9 mouse cellular contexts compared by ENCODE assay signal in the genomic region with DNA sequence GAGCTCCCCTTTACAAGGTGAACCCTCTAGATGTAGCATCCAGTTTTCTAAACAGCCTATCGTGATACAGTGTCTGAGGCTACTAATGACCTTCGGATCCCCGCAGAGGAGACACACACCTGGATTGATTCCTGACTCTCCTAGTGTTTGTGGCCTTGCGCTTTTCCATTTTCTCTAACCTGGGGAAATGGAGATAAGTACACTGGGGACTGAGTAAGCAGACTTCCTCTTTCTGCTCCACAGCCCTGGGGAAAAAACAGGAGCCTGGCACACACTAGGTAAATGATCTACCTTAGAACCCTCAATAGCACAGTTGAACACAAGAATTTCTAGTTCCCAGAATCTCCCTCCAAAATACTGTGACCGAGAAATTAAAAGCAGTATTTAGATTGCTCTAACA. TPM values are rescaled to one million over a fixed set of nuclear protein-coding genes. Genes with fewer than 3 reads are reported as not detected.
DNase-seq lines count a peak whose midpoint lies in the region; ATAC-seq and TF ChIP-seq lines count a peak whose summit lies in the region.
"Had no signal": no experiment of that assay in that cellular context is flagged by ENCODE, and none has a peak within 500 bp of the region (broad histone marks: within the 10 kb centered on the region; RNA-seq: fewer than 3 reads in every experiment).

No protein-coding gene starts in this region.

- no peak for DNase-seq in heart, adult 2 months
- no peak for DNase-seq in forebrain, postnatal 0 days
- peak; percentile 35 to 73 for DNase-seq in kidney, postnatal 25 days
- no peak for DNase-seq in thymus, postnatal 0 days (ENCODE audit: low spot score)
- no peak for DNase-seq in gastrocnemius, postnatal 25 days
- DNase-seq in urinary bladder, postnatal 10 days (ENCODE audit: low spot score): no peak

- no peak for TF ChIP-seq EP300 in heart, adult 2 months (IDR thresholded peaks at IDR 0.05; ENCODE audit: insufficient read depth, low read depth, low read length)

- 0 out of 2 replicates have a peak, but pooled peaks cover 2% of the 10 kb centered on the region for H3K79me2 ChIP-seq in heart, adult 2 months (replicated peaks; ENCODE audit: control insufficient read depth, insufficient read depth, low read length)

- no peak for ATAC-seq in heart, embryonic 15.5 days (replicated peaks; ENCODE audit: insufficient number of reproducible peaks, insufficient read depth, low FRiP score, low read depth)
- no peak for ATAC-seq in forebrain, postnatal 0 days
- no peak for ATAC-seq in neural tube, embryonic 13.5 days (ENCODE audit: low read depth)

- no peak for TF ChIP-seq POLR2A in heart, adult 2 months (IDR thresholded peaks at IDR 0.05; ENCODE audit: insufficient read depth, low read depth, low read length)

- peak overlapping the region; percentile 99 for H3K9ac ChIP-seq in heart, embryonic 15.5 days
- H3K9ac ChIP-seq in heart, adult 2 months (ENCODE audit: low read depth, low read length): no peak overlapping the region
- H3K9ac ChIP-seq in forebrain, postnatal 0 days: no peak overlapping the region
- H3K9ac ChIP-seq in neural tube, embryonic 13.5 days: peak overlapping the region; percentile 98

- H3K4me2 ChIP-seq in heart, embryonic 15.5 days: peak overlapping the region; percentile 85
- H3K4me2 ChIP-seq in forebrain, postnatal 0 days (ENCODE audit: low read depth): peak overlapping the region; percentile 99; the same call in 1 of the 2 replicates
- peak overlapping the region; percentile 98 for H3K4me2 ChIP-seq in neural tube, embryonic 13.5 days

- no peaks in the 10 kb centered on the region for H3K9me3 ChIP-seq in heart, embryonic 15.5 days (replicated peaks)
- no peaks in the 10 kb centered on the region for H3K9me3 ChIP-seq in forebrain, postnatal 0 days (ENCODE audit: low read length)
- H3K9me3 ChIP-seq in neural tube, embryonic 13.5 days: no peaks in the 10 kb centered on the region

- WGBS in heart, embryonic 15.5 days: 68% methylated on average over 5 of the region's 5 CpGs
- WGBS in heart, adult 2 months: 84% methylated on average over 5 of the region's 5 CpGs
- WGBS in forebrain, postnatal 0 days: 67% methylated on average over 5 of the region's 5 CpGs
- 62% methylated on average over 5 of the region's 5 CpGs for WGBS in neural tube, embryonic 13.5 days

- no peaks in the 10 kb centered on the region for H3K27me3 ChIP-seq in heart, embryonic 15.5 days
- H3K27me3 ChIP-seq in heart, adult 2 months (ENCODE audit: control insufficient read depth, insufficient read depth, low read length): no peaks in the 10 kb centered on the region
- H3K27me3 ChIP-seq in forebrain, postnatal 0 days (ENCODE audit: insufficient read depth, low read length): no peaks in the 10 kb centered on the region
- no peaks in the 10 kb centered on the region for H3K27me3 ChIP-seq in neural tube, embryonic 13.5 days
- H3K27me3 ChIP-seq: CH12.LX had no signal

- H3K4me1 ChIP-seq in heart, embryonic 15.5 days (replicated peaks): peaks cover 28% of the 10 kb centered on the region
- peaks cover 7% of the 10 kb centered on the region for H3K4me1 ChIP-seq in heart, adult 2 months (ENCODE audit: control insufficient read depth, insufficient read depth, low read length)
- peaks cover 6% of the 10 kb centered on the region; the same call in 1 of the 2 replicates for H3K4me1 ChIP-seq in forebrain, postnatal 0 days (ENCODE audit: insufficient read depth)
- H3K4me1 ChIP-seq in neural tube, embryonic 13.5 days (replicated peaks): peaks cover 35% of the 10 kb centered on the region

- peak overlapping the region; percentile 77 for H3K4me3 ChIP-seq in heart, embryonic 15.5 days
- no peak overlapping the region for H3K4me3 ChIP-seq in heart, adult 2 months
- H3K4me3 ChIP-seq in forebrain, postnatal 0 days (ENCODE audit: low read depth, low read length): peak overlapping the region; percentile 50; the same call in 1 of the 2 replicates
- H3K4me3 ChIP-seq in neural tube, embryonic 13.5 days: peak overlapping the region; percentile 80

- no peaks in the 10 kb centered on the region for H3K36me3 ChIP-seq in heart, embryonic 15.5 days
- no peaks in the 10 kb centered on the region for H3K36me3 ChIP-seq in heart, adult 2 months (ENCODE audit: control insufficient read depth, insufficient read depth, low read length)
- no peaks in the 10 kb centered on the region for H3K36me3 ChIP-seq in forebrain, postnatal 0 days (ENCODE audit: insufficient read depth)
- no peaks in the 10 kb centered on the region for H3K36me3 ChIP-seq in neural tube, embryonic 13.5 days

- TF ChIP-seq CTCF in heart, adult 2 months (IDR thresholded peaks at IDR 0.05): no peak
- TF ChIP-seq CTCF in forebrain, postnatal 0 days (IDR thresholded peaks at IDR 0.05; ENCODE audit: low read depth): no peak

- H3K27ac ChIP-seq in heart, embryonic 15.5 days: peak overlapping the region; percentile 99; the same call in 1 of the 2 replicates
- H3K27ac ChIP-seq in heart, adult 2 months: no peak overlapping the region
- H3K27ac ChIP-seq in forebrain, postnatal 0 days (ENCODE audit: low read depth, low read length): no peak overlapping the region
- peak overlapping the region; percentile 100 for H3K27ac ChIP-seq in neural tube, embryonic 13.5 days (replicated peaks)

- intact Hi-C loops in heart, adult 2 months (cut with DNase I): no loop called here

RNA-seq across cellular contexts. Expression of gene Patz1, which starts 0.8 kb away (rescaled TPM):
- 20.0 and 32.0 TPM in 2 replicates for polyA plus RNA-seq in heart, embryonic 15.5 days (2015; fragmentation: Nextera tagmentation; extraction: Ambion mirVana)
- 10 to 100 TPM; 19.4 to 30.8 TPM for total RNA-seq in heart, adult 2 months (2021)
- 16.3 and 19.9 TPM in 2 replicates for polyA plus RNA-seq in heart, adult 2 months (2012; rRNA removed)
- 58.2 and 70.7 TPM in 2 replicates for total RNA-seq in forebrain, postnatal 0 days (2014; rRNA removed)
- 39.5 and 43.0 TPM in 2 replicates for polyA plus RNA-seq in forebrain, postnatal 0 days (2015; fragmentation: Nextera tagmentation; extraction: Ambion mirVana)
- 62.2 and 69.6 TPM in 2 replicates for polyA plus RNA-seq in neural tube, embryonic 13.5 days (2015; fragmentation: Nextera tagmentation; extraction: Ambion mirVana)
- 87.6 and 91.1 TPM in 2 replicates for polyA plus RNA-seq in thymus, postnatal 0 days (2015; fragmentation: Nextera tagmentation; extraction: Ambion mirVana)
- total RNA-seq in gastrocnemius, postnatal 25 days (2021): 1 to 10 TPM; 9.2 to 9.6 TPM

RNA-seq across cellular contexts. Expression of gene Drg1, which starts 21.7 kb away (rescaled TPM):
- 142 and 159 TPM in 2 replicates for polyA plus RNA-seq in heart, embryonic 15.5 days (2015; fragmentation: Nextera tagmentation; extraction: Ambion mirVana)
- total RNA-seq in heart, adult 2 months (2021): 10 to 100 TPM; 59.0 to 61.7 TPM
- polyA plus RNA-seq in heart, adult 2 months (2012; rRNA removed): 19.9 and 38.5 TPM in 2 replicates
- total RNA-seq in forebrain, postnatal 0 days (2014; rRNA removed): 115 and 147 TPM in 2 replicates
- 201 and 218 TPM in 2 replicates for polyA plus RNA-seq in forebrain, postnatal 0 days (2015; fragmentation: Nextera tagmentation; extraction: Ambion mirVana)
- 231 and 270 TPM in 2 replicates for polyA plus RNA-seq in neural tube, embryonic 13.5 days (2015; fragmentation: Nextera tagmentation; extraction: Ambion mirVana)
- polyA plus RNA-seq in thymus, postnatal 0 days (2015; fragmentation: Nextera tagmentation; extraction: Ambion mirVana): 246 and 250 TPM in 2 replicates
- total RNA-seq in gastrocnemius, postnatal 25 days (2021): 10 to 100 TPM; 42.8 to 45.0 TPM

RNA-seq across cellular contexts. Expression of gene Pik3ip1, which starts 42.3 kb away (rescaled TPM):
- 35.1 and 36.1 TPM in 2 replicates for polyA plus RNA-seq in heart, embryonic 15.5 days (2015; fragmentation: Nextera tagmentation; extraction: Ambion mirVana)
- 10 to 100 TPM; 29.4 to 36.4 TPM for total RNA-seq in heart, adult 2 months (2021)
- polyA plus RNA-seq in heart, adult 2 months (2012; rRNA removed): 29.5 and 36.2 TPM in 2 replicates
- total RNA-seq in forebrain, postnatal 0 days (2014; rRNA removed): 36.2 and 47.8 TPM in 2 replicates
- 30.3 and 37.3 TPM in 2 replicates for polyA plus RNA-seq in forebrain, postnatal 0 days (2015; fragmentation: Nextera tagmentation; extraction: Ambion mirVana)
- 26.5 and 29.7 TPM in 2 replicates for polyA plus RNA-seq in neural tube, embryonic 13.5 days (2015; fragmentation: Nextera tagmentation; extraction: Ambion mirVana)
- polyA plus RNA-seq in thymus, postnatal 0 days (2015; fragmentation: Nextera tagmentation; extraction: Ambion mirVana): 90.2 and 94.4 TPM in 2 replicates
- total RNA-seq in gastrocnemius, postnatal 25 days (2021): 10 to 100 TPM; 15.3 to 17.7 TPM

Comparison
In these comparisons a context has a peak if more than half of its experiments do, and no peak if none do; other contexts are left out.
1. H3K27ac ChIP-seq: peak in heart, embryonic 15.5 days (single experiment) and neural tube, embryonic 13.5 days (single experiment); none in heart, adult 2 months (single experiment) and forebrain, postnatal 0 days (single experiment).
2. H3K9ac ChIP-seq: peak in heart, embryonic 15.5 days (single experiment) and neural tube, embryonic 13.5 days (single experiment); none in heart, adult 2 months (single experiment) and forebrain, postnatal 0 days (single experiment).
3. DNase-seq: peak in kidney, postnatal 25 days (2 of 2); none in heart, adult 2 months (0 of 2), forebrain, postnatal 0 days (single experiment), thymus, postnatal 0 days (single experiment), gastrocnemius, postnatal 25 days (single experiment) and urinary bladder, postnatal 10 days (single experiment).
4. Peak in every context shown above with its lines, with median percentiles within 50 percentile points of each other: H3K4me2 ChIP-seq.